Mouse (Mus musculus): ENCODE data around the gene Ccdc88b.

Gene Ccdc88b

GRCm38 (mm10) chr19:6814366-6814765, 43.6 kb downstream of the Ccdc88b start:
- POLR2A ChIA-PET: interaction anchor here in 2 of 4 experiments (1.1 to 1.4 kb wide), 3 partner anchors 15 to 189 kb away, joined by 3 read pairs; no protein-coding TSS in a partner anchor
- CTCF ChIA-PET: interaction anchor here (0.6 to 1.3 kb wide), 9 partner anchors 16 to 686 kb away, joined by 3 to 6 read pairs (median 3); partner anchors contain the start of genes Esrra (in 1 of the 4) and Snx15 (in 1 of the 4)
